In genomic region chr9:57931166-57931767, GRCm38 (mm10) we compare ENCODE assay signal across 21 mouse cellular contexts. TPM values are rescaled to one million over a fixed set of nuclear protein-coding genes. Genes with fewer than 3 reads are reported as not detected.
DNase-seq lines count a peak whose midpoint lies in the region; ATAC-seq and TF ChIP-seq lines count a peak whose summit lies in the region.
"Had no signal": no experiment of that assay in that cellular context is flagged by ENCODE, and none has a peak within 500 bp of the region (broad histone marks: within the 10 kb centered on the region; RNA-seq: fewer than 3 reads in every experiment).

No protein-coding gene starts in this region.

- no peak overlapping the region for H3K4me2 ChIP-seq in lung, embryonic 15.5 days
- H3K4me2 ChIP-seq: forebrain, embryonic 13.5 days; heart, embryonic 15.5 days; limb, embryonic 12.5 days; liver, embryonic 12.5 days had no signal

- H3K27ac ChIP-seq in thymus, adult 2 months (ENCODE audit: control insufficient read depth, insufficient read depth, low read length) = peak overlapping the region; percentile 22; the same call in 1 of the 2 replicates
- peak overlapping the region; percentile 46 for H3K27ac ChIP-seq in lung, embryonic 15.5 days
- H3K27ac ChIP-seq: forebrain, embryonic 13.5 days; heart, adult 2 months; heart, embryonic 15.5 days; hindbrain, embryonic 10.5 days; limb, embryonic 12.5 days; liver, embryonic 12.5 days had no signal

- peaks cover 7% of the 10 kb centered on the region for H3K36me3 ChIP-seq in thymus, adult 2 months (ENCODE audit: control insufficient read depth, insufficient read depth, low read length)
- peaks cover 13% of the 10 kb centered on the region for H3K36me3 ChIP-seq in lung, embryonic 15.5 days

- H3K9me3 ChIP-seq in lung, embryonic 15.5 days = no peaks in the 10 kb centered on the region
- H3K9me3 ChIP-seq: forebrain, embryonic 13.5 days; heart, embryonic 15.5 days; hindbrain, embryonic 10.5 days; limb, embryonic 12.5 days; liver, embryonic 12.5 days had no signal

- H3K27me3 ChIP-seq in thymus, adult 2 months (ENCODE audit: control insufficient read depth, insufficient read depth, low read length) = no peaks in the 10 kb centered on the region
- H3K27me3 ChIP-seq in lung, embryonic 15.5 days = no peaks in the 10 kb centered on the region
- H3K27me3 ChIP-seq: forebrain, embryonic 13.5 days; heart, embryonic 15.5 days; limb, embryonic 12.5 days had no signal

- no peak overlapping the region for H3K4me3 ChIP-seq in thymus, adult 2 months (ENCODE audit: control insufficient read depth, insufficient read depth, low read length)
- H3K4me3 ChIP-seq in lung, embryonic 15.5 days = no peak overlapping the region
- H3K4me3 ChIP-seq: forebrain, embryonic 13.5 days; heart, adult 2 months; heart, embryonic 15.5 days; hindbrain, embryonic 10.5 days; limb, embryonic 12.5 days; liver, embryonic 12.5 days; myocyte had no signal

- H3K9ac ChIP-seq in lung, embryonic 15.5 days = no peak overlapping the region
- H3K9ac ChIP-seq: forebrain, embryonic 13.5 days; heart, embryonic 15.5 days; limb, embryonic 12.5 days; liver, embryonic 12.5 days had no signal

- 87% methylated on average over 5 of the region's 5 CpGs for WGBS in thymus, adult 2 months
- 56% methylated on average over 5 of the region's 5 CpGs for WGBS in lung, embryonic 15.5 days

- no peak for ATAC-seq in cerebellum, adult (ENCODE audit: insufficient number of reproducible peaks, low FRiP score, low TSS enrichment)
- no peak for ATAC-seq in lung, embryonic 15.5 days (ENCODE audit: borderline replicate concordance, extremely low read depth, low FRiP score, low TSS enrichment)
- ATAC-seq: forebrain, embryonic 13.5 days; liver, embryonic 12.5 days had no signal

- no peak for TF ChIP-seq POLR2A in thymus, adult 2 months (IDR thresholded peaks at IDR 0.05; ENCODE audit: control insufficient read depth, extremely low read depth, insufficient read depth, low read length, poor library complexity)

- DNase-seq in cerebellum, adult 9-10 months = peak; percentile 28
- no peak for DNase-seq in thymus, adult 2 months
- no peak for DNase-seq in thymus, postnatal 0 days (ENCODE audit: low spot score)
- peak; percentile 60 to 83 for DNase-seq in lung, postnatal 4 days
- DNase-seq in kidney, postnatal 10 days = no peak
- DNase-seq in spleen, postnatal 10 days (ENCODE audit: low spot score in 2 of 2) = no peak
- DNase-seq: adrenal gland, adult 8-10 months; cerebellum, adult 11 months; cerebellum, postnatal 36 days; gastrocnemius, postnatal 10 days; heart, adult 2 months; kidney, adult 2 months; midbrain, embryonic 14.5 days had no signal

- no peak for TF ChIP-seq CTCF in thymus, adult 2 months (IDR thresholded peaks at IDR 0.05; ENCODE audit: borderline replicate concordance, control insufficient read depth, extremely low read depth, insufficient read depth, low read length, poor library complexity)

- H3K4me1 ChIP-seq in thymus, adult 2 months (replicated peaks; ENCODE audit: control insufficient read depth, insufficient read depth, low read length) = peaks cover 42% of the 10 kb centered on the region
- H3K4me1 ChIP-seq in lung, embryonic 15.5 days = no peaks in the 10 kb centered on the region
- H3K4me1 ChIP-seq: forebrain, embryonic 13.5 days; heart, embryonic 15.5 days; hindbrain, embryonic 10.5 days; limb, embryonic 12.5 days; liver, embryonic 12.5 days had no signal

RNA-seq across cellular contexts. Expression of gene Sema7a, which starts 8.6 kb away (rescaled TPM):
- polyA plus RNA-seq in thymus, adult 2 months (2012; rRNA removed) = 81.6 and 85.6 TPM in 2 replicates
- 3.4 and 4.0 TPM in 2 replicates for polyA plus RNA-seq in thymus, postnatal 0 days (2015; fragmentation: Nextera tagmentation; extraction: Ambion mirVana)
- 0.79 and 0.90 TPM in 2 replicates for polyA plus RNA-seq in lung, embryonic 15.5 days (2015; fragmentation: Nextera tagmentation; extraction: Ambion mirVana)
- polyA plus RNA-seq: liver, embryonic 12.5 days had no signal

RNA-seq across cellular contexts. Expression of gene Ubl7, which starts 20.5 kb away (rescaled TPM):
- 182 and 201 TPM in 2 replicates for polyA plus RNA-seq in thymus, adult 2 months (2012; rRNA removed)
- polyA plus RNA-seq in thymus, postnatal 0 days (2015; fragmentation: Nextera tagmentation; extraction: Ambion mirVana) = 125 and 133 TPM in 2 replicates
- 105 and 112 TPM in 2 replicates for polyA plus RNA-seq in lung, embryonic 15.5 days (2015; fragmentation: Nextera tagmentation; extraction: Ambion mirVana)

Comparison
In these comparisons a context has a peak if more than half of its experiments do, and no peak if none do; other contexts are left out.
1. RNA of gene Sema7a, which starts 8.6 kb away (polyA plus RNA-seq): 81.6 to 85.6 TPM in thymus, adult 2 months; 3.4 to 4.0 TPM in thymus, postnatal 0 days and 0.79 to 0.90 TPM in lung, embryonic 15.5 days; every median in the first group is over 10 times any median in the second.
2. DNase-seq: peak in cerebellum, adult 9-10 months (single experiment) and lung, postnatal 4 days (2 of 2); none in thymus, adult 2 months (single experiment), thymus, postnatal 0 days (single experiment), kidney, postnatal 10 days (single experiment) and spleen, postnatal 10 days (0 of 2).